Mouse (Mus musculus) embryonic stem cell, embryonic (primary cell): ENCODE results near the gene Actl11.

Experiments
- CTCF ChIA-PET, 4 experiments: fragments of 300-600 bp in 2 of 4; fragments of 350-600 bp in 2 of 4; sonication (Branson Sonifier 250); formaldehyde crosslinking; loops; one replicate each; lab custom pipeline; 2022; ENCODE audit warnings: inconsistent platforms in 2 of 4; lab: Charles Lee
- POLR2A ChIA-PET, 4 experiments: fragments of 300-600 bp in 2 of 4; fragments of 350-600 bp in 2 of 4; sonication (Branson Sonifier 250); formaldehyde crosslinking; loops; one replicate each; lab custom pipeline; 2022; ENCODE audit warnings: antibody characterized with exemption in 4 of 4, inconsistent platforms in 1 of 4; lab: Charles Lee

Actl11 gene

GRCm38 (mm10) chr9:107908410-107909158, 19.7 kb upstream of the Actl11 start:
- CTCF ChIA-PET = interaction anchor here (0.6 to 5.8 kb wide), 11 partner anchors 7 to 316 kb away, joined by 3 to 88 read pairs (median 4); no protein-coding TSS in a partner anchor

GRCm38 (mm10) chr9:107910025-107910769, 18.1 kb upstream of the Actl11 start:
- CTCF ChIA-PET = interaction anchor here in 2 of 4 experiments (0.9 to 5.8 kb wide), 4 partner anchors 9 to 53 kb away, joined by 3 to 88 read pairs (median 3); no protein-coding TSS in a partner anchor
- POLR2A ChIA-PET = interaction anchor here in 3 of 4 experiments (0.5 to 5.7 kb wide), 8 partner anchors 9 to 265 kb away, joined by 3 to 63 read pairs (median 3); partner anchors contain the start of gene Amigo3 (in 1 of the 3)

More at GRCm38 (mm10) chr9:107908410-107909158, 19.7 kb upstream of the Actl11 start:
- POLR2A ChIA-PET = interaction anchor here in 2 of 4 experiments (0.6 to 5.7 kb wide), 12 partner anchors 12 to 192 kb away, joined by 3 to 63 read pairs (median 4); partner anchors contain the start of genes Amigo3 (in 1 of the 2), Gm20661 (in 1 of the 2) and Ip6k1 (in 1 of the 2)

GRCm38 (mm10) chr9:107914764-107915420, 13.4 kb upstream of the Actl11 start:
- ChIA-PET POLR2A (interaction anchor here in 2 of 4 experiments (0.6 to 1.6 kb wide), 9 partner anchors 8 to 71 kb away, joined by 3 to 4 read pairs (median 3); partner anchors contain the start of genes Inka1 (in 1 of the 2) and Mst1r (in 1 of the 2)), CTCF (interaction anchor here (0.5 to 6.2 kb wide), 14 partner anchors 8 to 222 kb away, joined by 3 to 38 read pairs (median 4); partner anchors contain the start of gene Mst1r (in 1 of the 4))

- CTCF ChIA-PET = interaction anchor here (0.6 to 6.2 kb wide), 8 partner anchors 12 to 247 kb away, joined by 3 to 38 read pairs (median 4); partner anchors contain the start of gene Mst1r (in 1 of the 4)
- POLR2A ChIA-PET = interaction anchor here in 3 of 4 experiments (0.6 to 9.2 kb wide), 8 partner anchors 8 to 283 kb away, joined by 3 to 63 read pairs (median 3); partner anchors contain the start of genes Gnai2 (in 1 of the 3), Inka1 (in 1 of the 3) and Mst1r (in 1 of the 3)
These were observed 10.2 kb upstream of the Actl11 start for GRCm38 (mm10) chr9:107917895-107918608.

- POLR2A ChIA-PET = interaction anchor here in 3 of 4 experiments (0.6 to 9.2 kb wide), 6 partner anchors 10 to 44 kb away, joined by 3 to 63 read pairs (median 3); partner anchors contain the start of gene Mst1r (in 1 of the 3)
- CTCF ChIA-PET = interaction anchor here (0.6 to 6.2 kb wide), 9 partner anchors 12 to 247 kb away, joined by 3 to 38 read pairs (median 4); partner anchors contain the start of gene Mst1r (in 2 of the 4)
These were observed 9.4 kb upstream of the Actl11 start for GRCm38 (mm10) chr9:107918884-107919283.

GRCm38 (mm10) chr9:107919441-107919840, 8.8 kb upstream of the Actl11 start:
- POLR2A ChIA-PET = interaction anchor here in 3 of 4 experiments (0.6 to 9.2 kb wide), 8 partner anchors 10 to 43 kb away, joined by 3 to 63 read pairs (median 3); partner anchors contain the start of genes Mst1r (in 2 of the 3) and Camkv (in 1 of the 3)

GRCm38 (mm10) chr9:107923021-107923420, 5.2 kb upstream of the Actl11 start:
- ChIA-PET CTCF (interaction anchor here (0.5 to 3.4 kb wide), 38 partner anchors 8 to 118 kb away, joined by 3 to 27 read pairs (median 4); partner anchors contain the start of genes Mst1r (in 3 of the 4), Camkv (in 2 of the 4), Inka1 (in 2 of the 4) and Gm20661 (in 1 of the 4)), POLR2A (interaction anchor here in 2 of 4 experiments (0.6 to 9.2 kb wide), 13 partner anchors 9 to 595 kb away, joined by 3 to 63 read pairs (median 4); partner anchors contain the start of genes Mst1r (in 2 of the 2), Amigo3 (in 1 of the 2) and Camkv (in 1 of the 2))

More at GRCm38 (mm10) chr9:107919441-107919840, 8.8 kb upstream of the Actl11 start:
- CTCF ChIA-PET = interaction anchor here in 3 of 4 experiments (0.6 to 6.2 kb wide), 8 partner anchors 12 to 175 kb away, joined by 3 to 38 read pairs (median 4); partner anchors contain the start of genes Mst1r (in 2 of the 3) and Apeh (in 1 of the 3)

GRCm38 (mm10) chr9:107923956-107924355, 4.3 kb upstream of the Actl11 start:
- ChIA-PET CTCF (interaction anchor here in 3 of 4 experiments (0.9 to 3.3 kb wide), 22 partner anchors 8 to 279 kb away, joined by 3 to 27 read pairs (median 4); partner anchors contain the start of genes Camkv (in 2 of the 3), Gm20661 (in 1 of the 3), Mon1a (in 1 of the 3) and Mst1r (in 1 of the 3)), POLR2A (interaction anchor here in 1 of 4 experiments (0.9 to 9.2 kb wide), 4 partner anchors 11 to 15 kb away, joined by 3 to 63 read pairs (median 4); partner anchors contain the start of gene Mst1r)

- CTCF ChIA-PET = interaction anchor here in 3 of 4 experiments (0.8 to 2.3 kb wide), 4 partner anchors 11 to 24 kb away, joined by 3 to 8 read pairs (median 4); partner anchors contain the start of gene Camkv (in 1 of the 3)
- POLR2A ChIA-PET = interaction anchor here in 3 of 4 experiments (0.6 to 9.2 kb wide), 7 partner anchors 11 to 128 kb away, joined by 3 to 63 read pairs (median 4); partner anchors contain the start of genes Amigo3 (in 1 of the 3), Ip6k1 (in 1 of the 3) and Mst1r (in 1 of the 3)
These were observed 3.0 kb upstream of the Actl11 start for GRCm38 (mm10) chr9:107925251-107925650.

GRCm38 (mm10) chr9:107926920-107927420, 1.3 kb upstream of the Actl11 start:
- CTCF ChIA-PET = interaction anchor here in 3 of 4 experiments (0.5 to 2.3 kb wide), 8 partner anchors 20 to 213 kb away, joined by 3 to 14 read pairs (median 4); partner anchors contain the start of genes Amigo3 (in 1 of the 3) and Mst1r (in 1 of the 3)

GRCm38 (mm10) chr9:107927749-107928148, 520 bp upstream of the Actl11 start:
- ChIA-PET CTCF (interaction anchor here in 3 of 4 experiments (0.5 to 2.3 kb wide), 5 partner anchors 23 to 85 kb away, joined by 3 to 8 read pairs (median 5); no protein-coding TSS in a partner anchor), POLR2A (interaction anchor here in 2 of 4 experiments (0.7 to 2.1 kb wide), 7 partner anchors 21 to 1719 kb away, joined by 3 to 6 read pairs (median 4); partner anchors contain the start of genes Inka1 (in 1 of the 2) and Mst1r (in 1 of the 2))

More at GRCm38 (mm10) chr9:107926920-107927420, 1.3 kb upstream of the Actl11 start:
- POLR2A ChIA-PET = interaction anchor here in 1 of 4 experiments (0.7 to 2.1 kb wide), 10 partner anchors 10 to 126 kb away, joined by 3 to 6 read pairs (median 4); partner anchors contain the start of genes Amigo3, Inka1, Ip6k1 and Mst1r

- ChIA-PET POLR2A (interaction anchor here in 3 of 4 experiments (0.6 to 2.3 kb wide), 12 partner anchors 9 to 1573 kb away, joined by 3 to 7 read pairs (median 4); partner anchors contain the start of genes Gm20661 (in 1 of the 3), Inka1 (in 1 of the 3) and Ip6k1 (in 1 of the 3)), CTCF (interaction anchor here in 3 of 4 experiments (1.0 to 1.9 kb wide), 8 partner anchors 9 to 113 kb away, joined by 3 to 9 read pairs (median 4); no protein-coding TSS in a partner anchor)
These were observed 4.0 kb downstream of the Actl11 start for GRCm38 (mm10) chr9:107932221-107932620.

GRCm38 (mm10) chr9:107934146-107934545, 5.9 kb downstream of the Actl11 start:
- ChIA-PET POLR2A (interaction anchor here in 2 of 4 experiments (0.9 to 1.4 kb wide), 4 partner anchors 14 to 43 kb away, joined by 3 read pairs; no protein-coding TSS in a partner anchor), CTCF (interaction anchor here (0.6 to 1.7 kb wide), 6 partner anchors 21 to 272 kb away, joined by 3 to 6 read pairs (median 3); no protein-coding TSS in a partner anchor)

- POLR2A ChIA-PET = interaction anchor here in 2 of 4 experiments (0.7 to 2.3 kb wide), 13 partner anchors 10 to 254 kb away, joined by 3 to 9 read pairs (median 4); no protein-coding TSS in a partner anchor
- CTCF ChIA-PET = interaction anchor here in 3 of 4 experiments (0.9 to 1.9 kb wide), 7 partner anchors 9 to 44 kb away, joined by 3 to 9 read pairs (median 3); no protein-coding TSS in a partner anchor
These were observed 7.1 kb downstream of the Actl11 start, which contains the start of gene Camkv for GRCm38 (mm10) chr9:107935374-107935773. TSS of gene Camkv (plus strand) at chr9:107935674.
